Mouse (Mus musculus) midbrain, embryonic 11.5 days (tissue): ENCODE measurements around the gene Ecd. TPM values are rescaled to one million over a fixed set of nuclear protein-coding genes. Genes with fewer than 3 reads are reported as not detected.

Experiments
- ATAC-seq: fragments of 200-750 bp; cut with Nextera tagmentation; 2 replicates; pipeline ENCODE4 v1.8.0; 2017; ENCODE audit warnings: moderate TSS enrichment, moderate library complexity; ENCODE audit not compliant: low FRiP score
- DNase-seq: peaks from one replicate; pipeline ENCODE4 v3.0.0; 2015; ENCODE audit warnings: low spot score; ENCODE audit errors: missing footprints
- H3K27ac ChIP-seq: fragments of 300-500 bp; sonication (generic); 2 replicates; pipeline ENCODE4 v1.5.1; 2014; ENCODE audit warnings: low read depth, low read length
- H3K27me3 ChIP-seq: fragments of 300-500 bp; sonication (generic); 2 replicates; pipeline ENCODE4 v1.6.1; 2014; ENCODE audit warnings: mild to moderate bottlenecking, low read length, moderate library complexity, mixed read lengths; ENCODE audit not compliant: control insufficient read depth, insufficient read depth
- H3K36me3 ChIP-seq: fragments of 300-500 bp; sonication (generic); 2 replicates; pipeline ENCODE4 v1.6.1; 2014; ENCODE audit warnings: mild to moderate bottlenecking, low read length, moderate library complexity, mixed read lengths; ENCODE audit not compliant: control insufficient read depth, insufficient read depth
- H3K4me1 ChIP-seq: fragments of 300-500 bp; sonication (generic); 2 replicates; pipeline ENCODE4 v1.6.1; 2014; ENCODE audit warnings: low read length; ENCODE audit not compliant: control insufficient read depth, insufficient read depth
- H3K4me2 ChIP-seq: fragments of 300-500 bp; sonication (generic); 2 replicates; pipeline ENCODE4 v1.6.1; 2014; ENCODE audit warnings: mild to moderate bottlenecking, moderate library complexity
- H3K4me3 ChIP-seq: fragments of 300-500 bp; sonication (generic); 2 replicates; pipeline ENCODE4 v1.5.1; 2014; ENCODE audit warnings: low read depth, low read length
- H3K9ac ChIP-seq: fragments of 300-500 bp; sonication (generic); 2 replicates; pipeline ENCODE4 v1.6.1; 2014; ENCODE audit warnings: low read length
- H3K9me3 ChIP-seq: fragments of 300-500 bp; sonication (generic); 2 replicates; pipeline ENCODE4 v1.6.1; 2016; ENCODE audit warnings: low read length; ENCODE audit not compliant: control insufficient read depth
- WGBS: fragments of 180-500 bp; shearing (Covaris S2); extraction: QIAGEN DNeasy Blood & Tissue Kit; methylation state at CpG from one replicate; pipeline ENCODE4 v1.1.7; 2014; 5-methylcytosine and 5-hydroxymethylcytosine counted together
- polyA plus RNA-seq: library from polyadenylated mRNA; unstranded; fragments of >200 nt; fragmentation: Nextera tagmentation; extraction: Ambion mirVana; gene quantifications from 2 replicates; pipeline ENCODE4 v1.2.1, GENCODE M21; 2014

The Ecd gene
- polyA plus RNA-seq, 1 experiment from 2014 or later: 73.3 TPM

DNA sequence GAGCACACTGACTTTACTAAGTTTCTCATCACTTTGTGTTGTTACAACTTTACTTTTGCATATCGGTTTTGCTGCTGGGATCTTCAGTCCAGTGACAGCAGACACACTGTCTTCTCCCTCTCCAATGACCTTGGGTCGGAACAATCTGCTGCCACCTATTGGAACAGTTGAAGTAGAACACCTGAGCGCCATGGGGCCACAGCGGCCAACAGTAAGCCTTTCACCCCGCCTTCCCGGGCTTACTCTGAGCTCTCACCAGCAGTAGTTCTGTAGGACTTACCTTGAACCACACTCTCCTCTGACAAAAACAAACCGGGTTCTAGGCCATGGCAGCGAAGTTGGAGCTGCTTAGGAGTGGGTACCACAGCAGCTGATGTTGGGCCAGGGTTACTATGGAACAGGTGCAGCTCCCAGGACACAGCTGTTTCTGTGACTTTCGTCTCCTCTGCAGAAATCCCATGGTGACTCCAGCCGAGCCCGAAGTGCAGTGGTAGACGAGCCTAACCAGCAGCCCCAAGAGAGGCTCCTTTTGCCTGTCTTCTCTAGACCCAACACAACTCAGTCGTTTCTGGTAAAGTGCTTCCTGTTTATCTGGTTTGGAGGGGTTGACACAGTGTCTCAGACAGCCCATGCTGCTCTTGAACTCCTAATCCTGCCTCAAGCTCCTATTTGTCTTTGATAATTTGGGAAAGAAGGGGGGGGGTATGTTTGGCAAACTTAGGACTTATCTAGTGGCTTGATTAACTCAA is 30.6 kb upstream of the Ecd start:
- no peaks in the 10 kb centered on the region for H3K4me1 ChIP-seq
- no peak overlapping the region for H3K27ac ChIP-seq
- WGBS: 47% methylated on average over 13 of the region's 13 CpGs
- no peak overlapping the region for H3K4me3 ChIP-seq
- peak; percentile 83 for DNase-seq
- H3K9me3 ChIP-seq: no peaks in the 10 kb centered on the region
- ATAC-seq: 0 out of 2 replicates have a peak, but pooled peaks have one; percentile 35
- no peak overlapping the region for H3K9ac ChIP-seq
- peaks cover 8% of the 10 kb centered on the region for H3K36me3 ChIP-seq
- H3K27me3 ChIP-seq: no peaks in the 10 kb centered on the region
- H3K4me2 ChIP-seq: no peak overlapping the region

DNA sequence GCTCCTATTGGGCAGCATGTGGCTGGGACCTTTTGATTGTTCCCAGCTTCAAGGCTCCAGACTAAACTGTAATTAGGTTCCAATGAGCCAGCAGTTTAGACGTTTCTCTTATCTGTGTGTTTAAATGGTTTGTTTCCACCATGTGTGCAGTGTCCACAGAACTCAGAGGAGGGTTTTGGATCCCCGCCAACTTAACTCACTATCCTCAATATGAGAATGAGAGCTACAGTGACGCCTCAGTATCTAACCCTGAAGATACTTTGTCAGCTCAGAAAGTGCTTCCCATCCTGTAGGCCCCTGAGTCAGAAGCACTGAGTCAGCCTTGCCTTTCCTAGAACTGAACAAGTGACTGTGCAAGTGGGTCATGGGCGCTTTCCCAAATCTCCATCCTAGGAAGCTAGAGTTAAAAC is 29.2 kb upstream of the Ecd start:
- Histone ChIP-seq H3K9ac (no peak overlapping the region), H3K4me1 (no peaks in the 10 kb centered on the region), H3K4me2 (no peak overlapping the region), H3K9me3 (no peaks in the 10 kb centered on the region), H3K4me3 (no peak overlapping the region), H3K36me3 (peaks cover 4% of the 10 kb centered on the region; the same call in 1 of the 2 replicates), H3K27ac (no peak overlapping the region), H3K27me3 (no peaks in the 10 kb centered on the region)
- no peak for DNase-seq
- no peak for ATAC-seq
- WGBS: 94% methylated on average over 4 of the region's 4 CpGs

DNA sequence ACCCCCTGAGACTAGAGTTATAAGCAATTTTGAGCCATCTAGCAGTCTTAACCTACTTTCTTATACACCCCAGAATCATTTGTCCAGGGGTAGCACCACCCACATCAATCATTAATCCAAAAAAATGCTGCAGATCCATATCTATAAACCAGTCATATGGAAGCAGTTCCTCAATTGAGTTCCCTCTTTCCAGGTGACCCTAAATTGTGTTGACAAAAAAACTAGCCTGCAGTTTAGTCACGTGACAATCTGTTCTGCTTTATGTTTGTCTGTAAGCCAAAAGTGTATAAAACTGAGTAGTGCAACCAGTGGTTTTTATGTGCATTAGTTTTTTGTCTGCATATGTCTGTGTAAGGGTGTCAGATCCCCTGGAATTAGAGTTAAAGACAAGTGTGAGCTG is 23.9 kb upstream of the Ecd start:
- WGBS: 82% methylated on average over 1 of the region's 1 CpGs
- peaks cover 7% of the 10 kb centered on the region for H3K36me3 ChIP-seq
- H3K4me1 ChIP-seq: no peaks in the 10 kb centered on the region
- ATAC-seq (no peak), DNase-seq (no peak)
- H3K9me3 ChIP-seq: no peaks in the 10 kb centered on the region
- H3K4me3 ChIP-seq: no peak overlapping the region
- H3K27me3 ChIP-seq: no peaks in the 10 kb centered on the region
- no peak overlapping the region for H3K4me2 ChIP-seq
- H3K9ac ChIP-seq: no peak overlapping the region
- H3K27ac ChIP-seq: no peak overlapping the region

DNA sequence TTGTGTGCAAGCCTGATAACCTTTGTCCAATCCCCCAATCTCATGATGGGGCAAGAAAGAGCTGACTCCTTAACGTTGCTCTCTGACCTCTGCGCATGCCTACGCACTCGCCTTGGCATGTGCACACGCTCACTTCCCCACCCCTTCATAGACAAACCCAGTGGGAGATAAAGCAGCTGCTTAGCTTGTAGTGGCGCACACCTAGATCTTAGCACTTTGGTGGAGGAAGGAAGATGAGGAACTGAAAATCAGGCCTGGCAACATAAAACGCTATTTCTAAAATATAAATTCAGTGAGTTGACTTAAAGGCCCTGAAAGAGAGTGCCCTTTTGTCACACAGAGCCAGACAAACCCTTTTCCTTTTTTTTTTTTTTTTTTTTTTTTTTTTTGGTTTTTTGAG is 22.9 kb upstream of the Ecd start:
- H3K27ac ChIP-seq: no peak overlapping the region
- H3K9me3 ChIP-seq: no peaks in the 10 kb centered on the region
- DNase-seq (no peak), ATAC-seq (no peak)
- no peaks in the 10 kb centered on the region for H3K4me1 ChIP-seq
- no peak overlapping the region for H3K9ac ChIP-seq
- H3K4me3 ChIP-seq: no peak overlapping the region
- WGBS: 91% methylated on average over 7 of the region's 7 CpGs
- peaks cover 7% of the 10 kb centered on the region for H3K36me3 ChIP-seq
- H3K4me2 ChIP-seq: no peak overlapping the region
- H3K27me3 ChIP-seq: no peaks in the 10 kb centered on the region

DNA sequence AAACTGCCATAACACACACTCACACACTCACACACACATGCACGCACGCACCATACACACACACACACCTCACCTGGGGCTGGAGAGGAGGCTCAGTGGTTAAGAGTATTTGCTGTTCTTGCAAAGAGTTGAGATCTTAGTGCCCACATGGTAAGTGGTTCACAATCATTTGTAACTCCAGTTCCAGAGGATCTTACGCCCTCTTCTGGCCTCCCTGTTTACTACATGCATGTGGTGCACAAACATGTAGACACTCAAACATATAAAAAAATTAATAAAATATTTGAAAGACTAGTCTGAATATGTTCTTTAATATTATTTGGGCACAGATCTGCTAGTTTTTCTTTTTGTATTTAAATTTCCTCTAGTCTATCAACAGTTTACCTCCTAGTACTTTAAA is 20.4 kb upstream of the Ecd start:
- ATAC-seq: no peak
- WGBS: 98% methylated on average over 3 of the region's 3 CpGs

DNA sequence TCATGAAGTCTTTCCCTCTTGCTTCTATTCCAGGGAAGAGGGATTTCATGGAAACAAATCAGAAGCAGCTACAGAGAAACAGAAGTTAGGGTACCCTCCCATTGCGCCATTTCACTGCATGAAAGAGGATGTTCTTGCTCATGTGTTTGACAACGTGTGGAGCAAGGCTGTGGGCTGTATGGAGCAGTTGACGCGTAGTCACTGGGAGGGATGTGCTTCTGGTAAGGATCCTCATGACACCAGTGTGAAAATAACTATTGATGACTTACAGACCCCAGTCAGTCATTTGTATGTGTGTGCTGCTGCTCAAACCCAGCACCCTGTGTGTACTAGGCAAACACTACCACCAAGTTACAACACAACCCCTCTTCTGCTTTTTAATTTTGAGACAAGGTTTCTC is 15.3 kb upstream of the Ecd start:
- DNase-seq: no peak
- Histone ChIP-seq H3K27ac (no peak overlapping the region), H3K9me3 (no peaks in the 10 kb centered on the region), H3K4me2 (no peak overlapping the region), H3K36me3 (peaks cover 21% of the 10 kb centered on the region), H3K9ac (no peak overlapping the region), H3K4me1 (no peaks in the 10 kb centered on the region), H3K27me3 (no peaks in the 10 kb centered on the region), H3K4me3 (no peak overlapping the region)
- ATAC-seq: no peak
- 96% methylated on average over 4 of the region's 4 CpGs for WGBS

More for the DNA sequence above, 20.4 kb upstream of the Ecd start:
- Histone ChIP-seq H3K4me1 (no peaks in the 10 kb centered on the region), H3K27ac (no peak overlapping the region), H3K36me3 (peaks cover 12% of the 10 kb centered on the region), H3K27me3 (no peaks in the 10 kb centered on the region), H3K4me2 (no peak overlapping the region), H3K4me3 (no peak overlapping the region), H3K9me3 (no peaks in the 10 kb centered on the region), H3K9ac (no peak overlapping the region)
- no peak for DNase-seq

DNA sequence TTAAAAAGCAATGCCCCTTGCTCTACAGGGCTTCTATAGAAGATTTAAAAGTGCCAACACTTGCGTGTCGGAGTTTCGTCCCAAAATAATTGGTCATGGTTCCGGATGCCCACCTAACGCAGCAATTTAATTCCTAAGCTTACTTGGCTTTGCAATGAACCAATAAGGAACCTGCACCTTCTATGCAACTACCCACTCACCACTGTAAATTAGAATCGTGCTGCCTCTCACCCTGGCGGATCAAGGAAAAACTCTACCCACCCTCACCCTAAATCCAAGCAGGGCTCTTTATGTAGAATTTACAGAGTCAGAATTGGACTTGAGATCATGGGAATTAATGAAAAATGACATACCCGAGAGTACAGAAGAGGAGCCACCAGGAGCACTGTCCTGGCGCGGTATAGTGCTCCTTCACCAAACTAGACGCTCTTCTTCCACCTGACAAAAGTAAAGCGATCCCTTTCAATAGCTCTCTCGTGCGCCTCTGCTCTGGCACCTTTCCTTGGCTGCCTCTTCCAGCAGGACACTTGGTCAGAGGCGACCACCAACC is 405 bp downstream of the Ecd start:
- H3K4me2 ChIP-seq: peak overlapping the region; percentile 57
- H3K27me3 ChIP-seq: no peaks in the 10 kb centered on the region
- H3K9me3 ChIP-seq: no peaks in the 10 kb centered on the region
- WGBS: 7% methylated on average over 15 of the region's 15 CpGs
- peak; percentile 31 for ATAC-seq
- peak overlapping the region; percentile 85 for H3K4me3 ChIP-seq
- no peak for DNase-seq
- peaks cover 11% of the 10 kb centered on the region for H3K4me1 ChIP-seq
- 0 out of 2 replicates have a peak, but pooled peaks cover 3% of the 10 kb centered on the region for H3K36me3 ChIP-seq
- peak overlapping the region; percentile 5; the same call in 1 of the 2 replicates for H3K27ac ChIP-seq
- H3K9ac ChIP-seq: peak overlapping the region; percentile 79

DNA sequence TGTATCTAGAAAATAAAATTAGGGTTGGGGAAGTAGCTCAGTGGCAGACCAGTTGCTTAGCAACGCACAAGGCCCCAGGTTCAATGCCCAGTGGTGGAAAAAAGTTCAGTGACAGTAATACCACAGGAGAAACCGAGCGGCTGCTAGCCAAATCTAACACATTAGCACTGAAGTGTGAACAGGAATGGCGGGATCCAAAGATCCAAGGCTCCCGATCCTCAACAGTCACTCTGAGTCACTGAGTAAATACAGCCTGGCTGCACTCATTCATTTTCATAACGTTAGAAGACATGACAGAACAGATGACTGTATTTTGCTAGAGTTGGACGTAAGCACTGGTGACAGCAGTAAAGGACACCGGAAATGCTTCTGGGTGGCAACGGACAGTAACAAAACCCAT is 2.0 kb downstream of the Ecd start:
- H3K27ac ChIP-seq: no peak overlapping the region
- no peaks in the 10 kb centered on the region for H3K9me3 ChIP-seq
- no peak for ATAC-seq
- no peak overlapping the region for H3K4me3 ChIP-seq
- H3K9ac ChIP-seq: no peak overlapping the region
- peaks cover 11% of the 10 kb centered on the region for H3K4me1 ChIP-seq
- no peak for DNase-seq
- H3K27me3 ChIP-seq: no peaks in the 10 kb centered on the region
- WGBS: 94% methylated on average over 9 of the region's 9 CpGs
- H3K36me3 ChIP-seq: peaks cover 3% of the 10 kb centered on the region; the same call in 1 of the 2 replicates
- H3K4me2 ChIP-seq: no peak overlapping the region

DNA sequence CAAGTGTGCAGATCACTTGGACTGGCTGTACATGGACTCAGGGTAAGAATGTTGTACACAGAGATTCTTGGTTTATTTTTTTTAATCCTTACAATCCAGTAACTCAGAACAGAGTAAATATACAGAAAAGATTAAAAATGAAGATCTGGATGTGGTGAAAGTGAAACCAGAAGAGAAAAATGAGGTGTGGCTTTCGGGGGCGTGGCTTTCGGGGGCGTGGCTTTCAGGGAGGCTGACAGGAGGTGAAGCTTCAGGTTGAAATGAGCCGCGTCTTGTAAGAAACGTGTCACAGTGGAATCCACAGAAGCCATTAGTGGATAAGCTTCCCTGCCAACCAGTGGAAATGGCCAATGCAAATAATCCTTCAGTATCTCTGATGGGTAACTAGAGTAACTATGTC is 7.1 kb downstream of the Ecd start:
- Histone ChIP-seq H3K36me3 (peaks cover 11% of the 10 kb centered on the region), H3K4me3 (no peak overlapping the region), H3K9ac (no peak overlapping the region), H3K4me2 (no peak overlapping the region), H3K27me3 (no peaks in the 10 kb centered on the region), H3K27ac (no peak overlapping the region), H3K4me1 (no peaks in the 10 kb centered on the region), H3K9me3 (no peaks in the 10 kb centered on the region)
- WGBS: 83% methylated on average over 7 of the region's 7 CpGs
- ATAC-seq (no peak), DNase-seq (no peak)
